Comparison of ENCODE assay signal across 8 mouse cellular contexts in the genomic region with DNA sequence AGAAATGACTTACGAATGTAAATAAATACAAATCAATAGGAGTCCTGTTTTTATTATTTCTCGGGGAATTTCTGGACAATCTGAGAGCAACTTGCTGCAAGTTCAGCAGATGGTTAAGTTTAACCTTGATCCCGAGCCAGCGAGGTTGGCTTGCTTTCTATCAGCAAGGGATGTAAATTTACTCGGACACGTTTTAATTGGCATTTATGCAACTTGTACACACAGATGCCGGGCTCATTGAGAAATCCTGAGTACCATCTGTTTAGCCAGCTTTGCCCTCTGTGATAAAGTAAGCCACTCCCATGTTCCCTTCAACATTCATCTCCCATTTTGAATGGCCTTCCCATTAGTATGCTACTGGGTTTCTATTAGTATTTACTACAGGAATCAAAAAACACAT.
DNase-seq lines count a peak whose midpoint lies in the region; ATAC-seq and TF ChIP-seq lines count a peak whose summit lies in the region.

No protein-coding gene starts in this region.

- H3K4me1 ChIP-seq in forebrain, embryonic 13.5 days, result peaks cover 15% of the 10 kb centered on the region

- no peaks in the 10 kb centered on the region for H3K9me3 ChIP-seq in forebrain, embryonic 13.5 days (replicated peaks)

- WGBS in forebrain, embryonic 13.5 days, result 21% methylated on average over 7 of the region's 7 CpGs

- no peak overlapping the region for H3K4me3 ChIP-seq in forebrain, embryonic 13.5 days

- no peak for TF ChIP-seq CTCF in brain, embryonic 14.5 days (IDR thresholded peaks at IDR 0.05; ENCODE audit: borderline replicate concordance, extremely low read depth, insufficient read depth, insufficient read length)

- no peak overlapping the region for H3K27ac ChIP-seq in forebrain, embryonic 13.5 days

- peak; percentile 42 for DNase-seq in embryo, embryonic 10 days (ENCODE audit: low spot score)
- DNase-seq in embryo, embryonic 9.5 days (ENCODE audit: extremely low spot score), result no peak
- peak; percentile 96 for DNase-seq in brain, embryonic 14.5 days (ENCODE audit: low read depth)
- peak; percentile 49 for DNase-seq in mesoderm, embryonic 11.5 days (ENCODE audit: low read depth, low spot score)
- no peak for DNase-seq in urinary bladder, postnatal 25 days (ENCODE audit: low spot score)
- no peak for DNase-seq in thymus, postnatal 10 days (ENCODE audit: low spot score in 2 of 2)
- DNase-seq in spleen, postnatal 10 days (ENCODE audit: low spot score in 2 of 2), result no peak

- H3K9ac ChIP-seq in forebrain, embryonic 13.5 days, result no peak overlapping the region

- H3K27me3 ChIP-seq in forebrain, embryonic 13.5 days, result no peaks in the 10 kb centered on the region

- no peak for TF ChIP-seq POLR2A in brain, embryonic 14.5 days (IDR thresholded peaks at IDR 0.05; ENCODE audit: borderline replicate concordance, extremely low read depth, insufficient read depth, insufficient read length, poor library complexity, severe bottlenecking)

- peak; percentile 92 for ATAC-seq in forebrain, embryonic 13.5 days

- no peak overlapping the region for H3K4me2 ChIP-seq in forebrain, embryonic 13.5 days

- H3K36me3 ChIP-seq in forebrain, embryonic 13.5 days (ENCODE audit: poor library complexity, severe bottlenecking), result no peaks in the 10 kb centered on the region

Comparison
In these comparisons a context has a peak if more than half of its experiments do, and no peak if none do; other contexts are left out.
1. DNase-seq: peak in embryo, embryonic 10 days (single experiment), brain, embryonic 14.5 days (single experiment) and mesoderm, embryonic 11.5 days (single experiment); none in embryo, embryonic 9.5 days (single experiment), urinary bladder, postnatal 25 days (single experiment), thymus, postnatal 10 days (0 of 2) and spleen, postnatal 10 days (0 of 2).